Mouse (Mus musculus): ENCODE data around the gene Ccdc183. TPM values are rescaled to one million over a fixed set of nuclear protein-coding genes. Genes with fewer than 3 reads are reported as not detected.

Ccdc183 gene
- polyA plus RNA-seq, 1 experiment from 2014 or later = 0.11 TPM

GRCm38 (mm10) chr2:25591863-25592262, 25.6 kb downstream of the Ccdc183 start:
- Histone ChIP-seq H3K27ac (ENCODE audit: low read length) (no peak overlapping the region), H3K27me3 (ENCODE audit: control insufficient read depth, insufficient read depth, low read length) (no peaks in the 10 kb centered on the region), H3K9me3 (replicated peaks; ENCODE audit: control insufficient read depth, low read length) (no peaks in the 10 kb centered on the region), H3K9ac (ENCODE audit: low read length) (no peak overlapping the region), H3K4me2 (ENCODE audit: low read depth, low read length) (no peak overlapping the region), H3K4me1 (ENCODE audit: control insufficient read depth, insufficient read depth, low read length) (peaks cover 8% of the 10 kb centered on the region), H3K36me3 (ENCODE audit: control insufficient read depth, insufficient read depth) (peaks cover 53% of the 10 kb centered on the region), H3K4me3 (ENCODE audit: low read length) (no peak overlapping the region)
- 81% methylated on average over 2 of the region's 2 CpGs for WGBS
- ATAC-seq (replicated peaks; ENCODE audit: extremely low read depth, insufficient read depth, low FRiP score) = no peak

DNA sequence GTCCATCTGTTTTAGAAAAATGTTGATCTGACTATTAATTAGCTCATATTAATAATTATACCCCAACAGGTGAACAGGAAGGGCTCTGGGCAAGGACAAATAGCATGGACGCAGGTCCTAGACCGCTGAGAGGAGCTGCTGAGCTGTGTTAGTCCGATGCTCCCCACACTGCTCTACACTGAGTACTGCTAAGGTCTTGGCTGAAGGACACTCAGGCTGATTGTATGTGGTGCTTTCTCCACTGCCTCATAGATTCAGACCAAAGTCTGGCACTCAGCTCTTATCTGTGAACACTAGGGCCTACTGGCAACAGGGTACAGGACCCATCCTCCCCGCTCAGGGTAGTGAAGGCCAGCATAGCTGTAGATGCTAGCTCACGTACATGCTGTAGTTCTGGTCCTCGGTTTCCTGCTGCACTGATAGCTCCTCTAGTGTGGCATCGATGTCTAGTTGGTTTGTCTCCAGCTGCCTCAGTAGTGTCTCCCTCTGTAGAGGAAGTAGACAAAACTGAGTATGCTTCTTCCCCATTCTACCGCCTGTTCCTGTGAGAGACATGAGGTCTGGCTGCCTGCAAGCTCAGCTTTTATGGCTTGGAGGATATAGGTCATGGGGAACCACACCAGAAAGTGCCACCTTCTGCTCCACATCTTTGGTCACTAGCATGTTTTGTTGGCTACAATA, 29.1 kb downstream of the Ccdc183 start:
- Histone ChIP-seq H3K9me3 (replicated peaks; ENCODE audit: control insufficient read depth, low read length) (no peaks in the 10 kb centered on the region), H3K9ac (ENCODE audit: low read length) (no peak overlapping the region), H3K27me3 (ENCODE audit: control insufficient read depth, insufficient read depth, low read length) (no peaks in the 10 kb centered on the region), H3K27ac (ENCODE audit: low read length) (peak overlapping the region; percentile 18), H3K4me3 (ENCODE audit: low read length) (no peak overlapping the region), H3K4me2 (ENCODE audit: low read depth, low read length) (no peak overlapping the region), H3K36me3 (ENCODE audit: control insufficient read depth, insufficient read depth) (peaks cover 41% of the 10 kb centered on the region), H3K4me1 (ENCODE audit: control insufficient read depth, insufficient read depth, low read length) (peaks cover 11% of the 10 kb centered on the region)
- 81% methylated on average over 8 of the region's 8 CpGs for WGBS
- ATAC-seq (replicated peaks; ENCODE audit: extremely low read depth, insufficient read depth, low FRiP score) = peak; percentile 53; the same call in 1 of the 2 replicates

DNA sequence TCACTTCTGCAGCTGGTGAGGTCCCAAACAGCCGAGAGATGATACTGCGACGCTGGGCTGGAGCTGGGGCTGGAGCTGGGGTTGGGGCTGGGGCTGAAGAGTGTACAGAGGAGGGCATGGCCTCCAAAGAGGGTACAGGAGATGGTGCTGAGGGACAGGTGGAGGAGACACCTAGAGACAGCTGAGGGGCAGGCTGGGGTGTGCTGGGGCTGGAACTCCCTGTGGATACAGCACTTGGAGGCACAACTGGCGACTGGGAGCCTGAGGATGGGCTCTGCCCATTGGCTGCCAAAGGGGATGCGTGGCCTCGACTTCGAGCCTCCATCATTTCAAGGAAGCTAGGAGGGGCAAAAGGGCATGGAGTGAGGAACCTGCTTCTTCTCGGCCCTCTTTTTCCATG, 30.2 kb downstream of the Ccdc183 start:
- ATAC-seq (replicated peaks; ENCODE audit: extremely low read depth, insufficient read depth, low FRiP score) = no peak
- 87% methylated on average over 8 of the region's 8 CpGs for WGBS
- Histone ChIP-seq H3K9me3 (replicated peaks; ENCODE audit: control insufficient read depth, low read length) (no peaks in the 10 kb centered on the region), H3K4me1 (ENCODE audit: control insufficient read depth, insufficient read depth, low read length) (peaks cover 16% of the 10 kb centered on the region), H3K9ac (ENCODE audit: low read length) (no peak overlapping the region), H3K27ac (ENCODE audit: low read length) (no peak overlapping the region), H3K27me3 (ENCODE audit: control insufficient read depth, insufficient read depth, low read length) (no peaks in the 10 kb centered on the region), H3K4me3 (ENCODE audit: low read length) (no peak overlapping the region), H3K36me3 (ENCODE audit: control insufficient read depth, insufficient read depth) (peaks cover 32% of the 10 kb centered on the region), H3K4me2 (ENCODE audit: low read depth, low read length) (no peak overlapping the region)

- Histone ChIP-seq H3K4me2 (ENCODE audit: low read depth, low read length) (no peak overlapping the region), H3K27ac (ENCODE audit: low read length) (no peak overlapping the region), H3K4me1 (ENCODE audit: control insufficient read depth, insufficient read depth, low read length) (peaks cover 28% of the 10 kb centered on the region), H3K9me3 (replicated peaks; ENCODE audit: control insufficient read depth, low read length) (no peaks in the 10 kb centered on the region), H3K36me3 (ENCODE audit: control insufficient read depth, insufficient read depth) (peaks cover 21% of the 10 kb centered on the region), H3K27me3 (ENCODE audit: control insufficient read depth, insufficient read depth, low read length) (peaks cover 4% of the 10 kb centered on the region), H3K4me3 (ENCODE audit: low read length) (no peak overlapping the region), H3K9ac (ENCODE audit: low read length) (no peak overlapping the region)
- ATAC-seq (replicated peaks; ENCODE audit: extremely low read depth, insufficient read depth, low FRiP score) = no peak
- WGBS = 78% methylated on average over 3 of the region's 3 CpGs
Measured at GRCm38 (mm10) chr2:25585601-25586000, 31.9 kb downstream of the Ccdc183 start.

- Histone ChIP-seq H3K36me3 (ENCODE audit: control insufficient read depth, insufficient read depth) (peaks cover 14% of the 10 kb centered on the region), H3K4me1 (ENCODE audit: control insufficient read depth, insufficient read depth, low read length) (peaks cover 29% of the 10 kb centered on the region), H3K4me2 (ENCODE audit: low read depth, low read length) (no peak overlapping the region), H3K9ac (ENCODE audit: low read length) (no peak overlapping the region), H3K9me3 (replicated peaks; ENCODE audit: control insufficient read depth, low read length) (no peaks in the 10 kb centered on the region), H3K27ac (ENCODE audit: low read length) (no peak overlapping the region), H3K27me3 (ENCODE audit: control insufficient read depth, insufficient read depth, low read length) (peaks cover 11% of the 10 kb centered on the region), H3K4me3 (ENCODE audit: low read length) (no peak overlapping the region)
- 91% methylated on average over 4 of the region's 4 CpGs for WGBS
- no peak for ATAC-seq (replicated peaks; ENCODE audit: extremely low read depth, insufficient read depth, low FRiP score)
Measured at GRCm38 (mm10) chr2:25584856-25585255, 32.6 kb downstream of the Ccdc183 start.

GRCm38 (mm10) chr2:25584152-25584551, 33.3 kb downstream of the Ccdc183 start:
- no peaks in the 10 kb centered on the region for H3K9me3 ChIP-seq (replicated peaks; ENCODE audit: control insufficient read depth, low read length)

DNA sequence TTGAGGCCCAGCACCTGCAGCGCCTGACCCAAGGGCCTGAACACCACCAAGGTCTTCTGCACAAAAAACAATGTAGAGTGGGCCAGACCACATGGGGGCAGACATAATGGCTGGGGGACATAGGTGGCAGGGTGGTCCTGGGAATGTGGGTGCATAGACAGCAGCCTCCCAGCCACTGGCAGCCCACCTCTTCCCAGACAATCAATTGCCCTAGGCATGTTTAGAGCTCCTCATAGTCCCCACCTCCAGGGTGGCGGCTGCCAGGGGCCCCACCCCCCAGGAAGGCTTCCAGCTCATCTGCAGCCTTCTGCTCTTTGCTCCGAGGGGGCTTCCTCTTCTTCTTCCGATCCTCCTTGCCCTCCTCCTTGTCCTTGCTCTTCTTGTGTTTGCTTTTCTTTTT, 33.9 kb downstream of the Ccdc183 start:
- H3K9me3 ChIP-seq (replicated peaks; ENCODE audit: control insufficient read depth, low read length) = no peaks in the 10 kb centered on the region
- peaks cover 24% of the 10 kb centered on the region for H3K27me3 ChIP-seq (ENCODE audit: control insufficient read depth, insufficient read depth, low read length)
- H3K9ac ChIP-seq (ENCODE audit: low read length) = no peak overlapping the region
- no peak for ATAC-seq (replicated peaks; ENCODE audit: extremely low read depth, insufficient read depth, low FRiP score)
- H3K4me2 ChIP-seq (ENCODE audit: low read depth, low read length) = no peak overlapping the region
- H3K27ac ChIP-seq (ENCODE audit: low read length) = no peak overlapping the region
- H3K36me3 ChIP-seq (ENCODE audit: control insufficient read depth, insufficient read depth) = peaks cover 14% of the 10 kb centered on the region
- WGBS = 82% methylated on average over 4 of the region's 4 CpGs
- H3K4me1 ChIP-seq (ENCODE audit: control insufficient read depth, insufficient read depth, low read length) = peaks cover 38% of the 10 kb centered on the region
- H3K4me3 ChIP-seq (ENCODE audit: low read length) = no peak overlapping the region

More at GRCm38 (mm10) chr2:25584152-25584551, 33.3 kb downstream of the Ccdc183 start:
- Histone ChIP-seq H3K4me2 (ENCODE audit: low read depth, low read length) (no peak overlapping the region), H3K27ac (ENCODE audit: low read length) (no peak overlapping the region), H3K4me3 (ENCODE audit: low read length) (no peak overlapping the region), H3K9ac (ENCODE audit: low read length) (no peak overlapping the region), H3K4me1 (ENCODE audit: control insufficient read depth, insufficient read depth, low read length) (peaks cover 35% of the 10 kb centered on the region), H3K27me3 (ENCODE audit: control insufficient read depth, insufficient read depth, low read length) (peaks cover 18% of the 10 kb centered on the region), H3K36me3 (ENCODE audit: control insufficient read depth, insufficient read depth) (peaks cover 14% of the 10 kb centered on the region)
- WGBS = 76% methylated on average over 3 of the region's 3 CpGs
- ATAC-seq (replicated peaks; ENCODE audit: extremely low read depth, insufficient read depth, low FRiP score) = no peak

- H3K27ac ChIP-seq (ENCODE audit: low read length) = no peak overlapping the region
- H3K9me3 ChIP-seq (replicated peaks; ENCODE audit: control insufficient read depth, low read length) = no peaks in the 10 kb centered on the region
- H3K4me2 ChIP-seq (ENCODE audit: low read depth, low read length) = no peak overlapping the region
- H3K4me3 ChIP-seq (ENCODE audit: low read length) = no peak overlapping the region
- no peak overlapping the region for H3K9ac ChIP-seq (ENCODE audit: low read length)
- peaks cover 12% of the 10 kb centered on the region for H3K36me3 ChIP-seq (ENCODE audit: control insufficient read depth, insufficient read depth)
- H3K27me3 ChIP-seq (ENCODE audit: control insufficient read depth, insufficient read depth, low read length) = peaks cover 29% of the 10 kb centered on the region
- peaks cover 38% of the 10 kb centered on the region for H3K4me1 ChIP-seq (ENCODE audit: control insufficient read depth, insufficient read depth, low read length)
- WGBS = 87% methylated on average over 6 of the region's 6 CpGs
- no peak for ATAC-seq (replicated peaks; ENCODE audit: extremely low read depth, insufficient read depth, low FRiP score)
Measured at GRCm38 (mm10) chr2:25583120-25583481, 34.4 kb downstream of the Ccdc183 start.

DNA sequence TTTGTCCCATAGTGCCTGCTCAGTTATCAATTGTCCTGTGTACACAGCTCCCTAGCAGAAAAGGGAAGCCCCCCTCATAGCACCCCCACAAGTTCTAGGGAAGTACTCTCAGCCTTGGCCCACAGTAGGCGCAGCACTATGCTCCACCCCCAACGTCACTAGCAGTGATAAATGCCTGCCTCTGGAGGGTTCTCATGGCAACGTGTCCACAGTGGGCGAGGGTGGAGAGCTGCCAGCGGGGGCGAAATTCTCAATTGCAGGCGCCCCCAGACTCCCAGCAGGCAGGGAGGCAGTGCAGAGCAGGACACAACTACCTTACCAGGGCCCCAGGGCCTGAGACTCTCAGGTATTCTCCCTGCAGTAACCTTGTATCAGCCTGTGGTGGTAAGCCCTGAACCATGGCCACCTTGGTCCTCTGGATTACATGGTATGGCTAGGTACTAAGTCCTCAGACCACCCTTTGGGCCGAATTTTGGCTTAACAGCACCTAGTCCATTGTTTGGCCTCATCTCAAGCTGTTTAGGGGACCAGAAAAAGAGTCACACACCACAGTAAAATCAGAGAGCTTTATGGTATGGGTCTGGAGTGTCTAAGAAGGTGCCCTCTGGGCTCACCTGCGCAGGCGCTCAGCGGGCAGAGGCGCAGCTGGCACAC, 34.9 kb downstream of the Ccdc183 start:
- no peak overlapping the region for H3K4me2 ChIP-seq (ENCODE audit: low read depth, low read length)
- H3K4me3 ChIP-seq (ENCODE audit: low read length) = no peak overlapping the region
- H3K4me1 ChIP-seq (ENCODE audit: control insufficient read depth, insufficient read depth, low read length) = peaks cover 41% of the 10 kb centered on the region
- H3K27me3 ChIP-seq (ENCODE audit: control insufficient read depth, insufficient read depth, low read length) = peaks cover 34% of the 10 kb centered on the region
- H3K27ac ChIP-seq (ENCODE audit: low read length) = no peak overlapping the region
- H3K9me3 ChIP-seq (replicated peaks; ENCODE audit: control insufficient read depth, low read length) = no peaks in the 10 kb centered on the region
- H3K36me3 ChIP-seq (ENCODE audit: control insufficient read depth, insufficient read depth) = peaks cover 12% of the 10 kb centered on the region
- H3K9ac ChIP-seq (ENCODE audit: low read length) = no peak overlapping the region
- WGBS = 47% methylated on average over 12 of the region's 12 CpGs
- no peak for ATAC-seq (replicated peaks; ENCODE audit: extremely low read depth, insufficient read depth, low FRiP score)
